Mouse (Mus musculus): ENCODE measurements at regions not wholly inside any gene's neighbourhood (a gene's known extent, or its start where the extent isn't known, plus 50 kb on each side); places are given as distances from the start of the nearest gene placed in this dataset.
"Not testable (repeated sequence)": the region's sequence is repeated elsewhere in the genome, so short reads cannot be mapped to it uniquely, and the experiment has no call there.

DNA sequence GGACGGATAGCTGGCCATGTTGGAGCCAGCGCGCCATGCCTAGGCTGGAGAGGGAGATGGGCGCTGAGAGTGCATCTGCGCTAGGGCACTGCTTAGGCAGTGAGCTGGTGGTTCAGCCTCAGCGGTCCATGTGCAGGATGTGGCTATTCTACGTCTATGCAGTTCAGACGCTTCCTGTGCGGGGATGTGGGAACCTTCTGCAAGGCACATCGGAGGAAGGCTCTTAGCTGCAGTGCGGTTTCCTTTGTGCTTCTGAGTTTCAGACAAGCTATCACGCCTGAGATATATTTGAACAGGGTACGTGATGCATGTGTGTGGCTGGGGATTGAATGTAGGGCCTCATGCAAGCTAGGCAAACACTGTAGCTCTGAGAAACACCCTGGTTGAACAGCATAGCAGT, 54.4 kb upstream of the Lrpprc start:
- peak; percentile 83 to 87 for DNase-seq (ENCODE audit: low read depth in 2 of 2, low spot score in 2 of 2)

DNA sequence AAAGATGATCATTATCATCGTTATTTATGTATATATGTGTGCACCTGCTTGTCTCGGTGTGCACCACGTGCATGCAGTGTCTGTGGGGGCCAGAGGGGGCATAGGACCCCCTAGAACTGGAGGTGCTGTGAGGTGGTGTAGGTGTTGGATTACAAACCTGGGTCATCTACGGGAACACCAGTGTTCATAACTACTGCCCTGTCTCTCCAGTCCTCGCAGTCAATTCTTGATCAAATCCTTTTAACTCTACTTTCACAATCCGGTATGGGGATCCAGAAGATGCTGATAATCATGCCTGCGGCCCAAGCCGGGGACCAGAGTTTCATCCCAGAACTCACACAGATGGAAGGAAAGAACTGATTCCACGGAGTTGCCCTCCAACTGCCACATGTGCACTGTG, 55.6 kb upstream of the Lrpprc start:
- DNase-seq (ENCODE audit: low read depth in 2 of 2, low spot score in 2 of 2): no peak

DNA sequence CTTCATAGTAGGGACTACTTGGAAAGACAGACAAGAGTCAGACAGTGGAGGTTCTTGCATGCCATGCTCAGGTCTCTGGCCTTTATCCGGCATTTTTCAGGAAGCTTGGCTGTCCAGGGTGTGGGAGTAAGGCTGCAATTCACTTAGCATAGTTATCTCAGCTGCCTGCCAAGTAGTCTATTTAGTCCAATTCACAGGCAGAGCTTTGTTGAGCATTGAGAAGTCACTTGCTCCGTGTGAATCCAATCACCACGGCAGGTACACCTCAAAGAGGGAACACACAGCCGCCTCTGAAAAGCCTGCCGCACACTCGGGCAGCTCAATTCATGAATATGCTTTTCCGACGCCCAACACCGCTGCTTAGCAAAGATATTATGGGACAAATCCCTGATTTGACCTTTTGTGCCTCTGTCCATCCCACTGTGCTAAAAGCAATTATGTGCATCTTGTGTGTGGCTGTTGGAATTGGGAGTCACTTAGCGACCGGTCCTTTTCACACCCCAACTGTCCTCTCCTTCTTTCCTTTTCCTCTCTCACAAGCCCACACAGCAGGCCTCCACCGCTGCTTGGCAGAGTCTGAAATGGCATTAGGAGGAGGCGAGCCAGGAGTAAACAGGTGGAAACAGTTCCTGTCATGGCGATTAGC, 57.9 kb upstream of the Lrpprc start:
- no peak for DNase-seq (ENCODE audit: low read depth in 2 of 2, low spot score in 2 of 2)

DNA sequence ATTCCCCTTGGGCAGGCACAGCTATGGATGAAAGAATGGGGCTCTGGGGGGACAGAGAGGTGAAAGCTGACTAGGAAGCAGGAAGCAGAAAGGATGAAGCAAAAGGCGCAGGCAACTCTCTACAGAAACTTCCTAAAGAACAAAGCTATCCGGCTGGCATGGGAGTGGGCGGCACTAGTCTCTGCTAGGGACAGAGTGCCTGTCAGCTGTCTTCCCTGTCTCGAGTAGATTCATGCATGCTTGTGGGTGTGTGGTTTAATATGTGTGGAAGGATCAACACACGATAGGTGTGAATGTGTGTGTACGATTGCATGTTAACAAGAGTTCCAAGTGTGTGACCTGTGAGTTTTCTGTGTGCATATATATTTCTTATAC, 58.4 kb upstream of the Lrpprc start:
- no peak for DNase-seq (ENCODE audit: low read depth in 2 of 2, low spot score in 2 of 2)

DNA sequence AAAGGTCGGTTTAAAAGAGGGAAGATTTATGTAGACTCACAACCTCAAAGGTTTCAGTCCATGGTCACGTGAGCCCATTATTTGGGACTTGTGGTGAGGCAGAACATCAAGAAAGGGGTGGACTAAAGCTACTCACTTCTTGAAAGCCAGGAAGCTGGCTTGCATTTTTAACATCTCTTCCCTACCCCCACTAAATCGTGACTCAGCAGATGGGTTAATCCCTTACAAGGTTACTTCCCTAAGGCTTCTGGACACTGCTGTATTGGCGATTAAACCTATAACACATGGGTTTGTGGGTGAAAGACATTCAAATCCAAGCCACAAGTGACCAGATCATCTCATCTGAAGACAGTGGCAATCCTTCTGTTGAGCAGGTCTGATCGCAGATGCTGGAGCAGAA, 59.9 kb upstream of the Lrpprc start:
- DNase-seq (ENCODE audit: low read depth in 2 of 2, low spot score in 2 of 2): no peak

DNA sequence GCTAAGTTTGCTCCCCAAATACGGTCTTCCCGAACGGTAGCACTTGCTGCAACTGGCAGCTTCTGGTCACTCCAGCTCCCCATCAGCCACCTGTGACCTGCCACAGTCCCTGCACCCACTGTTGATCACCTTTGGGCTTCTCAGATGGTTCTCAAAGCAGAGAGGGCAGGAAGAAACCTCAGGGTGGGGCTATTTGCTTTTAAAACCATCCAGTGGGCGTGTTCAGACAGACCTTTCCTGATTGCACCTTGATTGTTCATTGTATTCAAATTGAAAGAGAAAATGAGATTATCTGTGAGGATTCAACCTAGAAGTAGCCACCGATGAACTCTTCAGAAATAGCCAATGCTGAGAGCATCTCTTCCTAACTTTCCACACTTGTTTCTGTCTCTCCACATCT, 60.3 kb upstream of the Lrpprc start:
- DNase-seq (ENCODE audit: low read depth in 2 of 2, low spot score in 2 of 2): no peak

DNA sequence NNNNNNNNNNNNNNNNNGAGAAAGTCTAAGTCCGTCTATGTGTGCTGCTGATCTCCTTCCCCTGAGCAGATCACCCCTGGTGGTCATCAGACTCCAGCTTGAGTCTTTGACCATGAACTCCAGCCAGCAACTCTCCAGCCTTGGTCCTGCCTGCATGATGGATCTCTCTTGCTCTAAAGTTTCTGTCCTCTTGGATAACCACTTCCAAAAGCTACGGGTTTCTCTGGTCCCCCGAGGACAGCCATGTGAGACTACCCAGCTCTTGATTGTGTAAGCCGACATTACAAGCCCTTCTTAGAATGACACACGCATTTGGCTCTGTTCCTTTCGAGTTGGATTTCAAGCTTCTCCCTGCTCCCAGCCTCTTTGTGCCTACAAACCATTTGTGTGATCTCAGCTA, 66.4 kb upstream of the Lrpprc start:
- no peak for DNase-seq (ENCODE audit: low read depth in 2 of 2, low spot score in 2 of 2)

DNA sequence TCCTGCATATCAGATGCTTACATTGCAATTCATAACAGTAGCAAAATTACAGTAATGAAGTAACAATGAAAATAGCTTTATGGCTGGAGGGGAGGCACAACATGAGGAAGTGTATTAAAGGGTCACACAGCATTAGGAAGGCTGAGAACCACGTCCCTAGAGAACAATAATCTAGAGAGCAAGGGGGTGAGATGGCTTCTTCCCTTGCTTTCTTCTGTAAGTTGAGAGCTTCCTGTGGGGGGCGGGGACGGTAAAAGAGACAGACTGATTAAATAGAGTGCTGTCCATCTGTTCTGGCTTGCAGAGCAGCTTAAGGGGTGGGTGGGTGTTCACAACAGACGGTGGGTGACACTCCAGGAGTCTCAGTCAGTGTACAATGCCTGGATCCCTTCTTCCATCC, 68.2 kb upstream of the Lrpprc start:
- peak in 1 of 2 experiments; percentile 27 for DNase-seq (ENCODE audit: low read depth in 2 of 2, low spot score in 2 of 2)

DNA sequence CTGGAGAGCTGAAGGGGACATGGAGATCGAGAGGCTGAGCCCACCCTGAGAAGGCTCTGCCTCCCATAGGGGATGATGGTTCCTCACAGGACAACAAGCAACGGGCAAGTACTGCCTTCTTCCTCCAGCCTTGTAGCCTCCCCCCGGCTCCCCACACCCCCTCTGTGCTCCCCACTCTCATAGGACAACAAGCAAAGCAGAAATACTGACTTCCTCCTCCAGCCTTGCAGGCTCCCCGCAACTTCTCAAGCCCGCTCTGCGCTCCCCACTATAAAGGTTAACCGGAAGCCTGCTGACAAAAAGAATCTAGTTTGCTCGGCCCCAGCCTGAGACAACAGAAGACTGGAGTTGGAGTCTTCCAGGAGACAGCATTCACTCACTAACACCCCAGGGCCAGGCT, 69.3 kb upstream of the Lrpprc start:
- DNase-seq (ENCODE audit: low read depth in 2 of 2, low spot score in 2 of 2): peak; percentile 29 to 53

DNA sequence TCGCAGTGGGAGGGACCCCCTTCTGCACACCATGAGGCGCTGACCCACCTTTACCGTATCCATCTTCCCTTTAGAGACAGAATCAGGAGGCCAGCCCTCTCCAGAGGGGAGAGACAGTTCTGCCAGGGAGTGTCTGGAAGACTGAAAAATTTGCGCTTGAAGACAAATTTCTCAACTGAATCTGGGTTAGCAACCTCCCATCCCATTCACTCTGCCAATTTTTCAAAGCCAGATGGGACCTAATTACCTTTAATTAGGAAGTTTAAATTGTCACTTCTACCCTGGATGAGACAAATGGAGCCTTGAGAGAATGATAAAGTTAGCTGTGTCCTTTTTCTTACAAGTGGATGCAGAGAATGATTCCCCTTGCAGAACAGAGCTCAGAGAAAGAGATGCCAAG, 70.2 kb upstream of the Lrpprc start:
- DNase-seq (ENCODE audit: low read depth in 2 of 2, low spot score in 2 of 2): no peak

DNA sequence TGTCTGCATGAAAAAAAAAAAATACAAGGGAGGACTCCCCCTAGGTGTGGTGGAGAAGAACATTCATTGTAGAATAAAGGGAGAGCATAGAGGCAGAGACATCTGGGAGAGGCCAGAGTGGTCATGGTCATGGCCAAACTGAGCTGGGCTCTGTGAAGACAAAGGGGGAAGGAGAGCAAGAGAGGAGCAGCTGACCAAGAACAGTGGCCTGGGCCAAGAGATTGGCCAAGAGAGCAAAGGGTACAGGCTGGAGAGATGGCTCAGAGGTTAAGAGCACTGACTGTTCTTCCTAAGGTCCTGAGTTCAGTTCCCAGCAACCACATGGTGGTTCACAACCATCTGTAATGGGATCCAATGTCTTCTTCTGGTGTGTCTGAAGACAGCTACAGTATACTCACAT, 73.6 kb upstream of the Lrpprc start:
- not testable (repeated sequence) for DNase-seq (ENCODE audit: low read depth in 2 of 2, low spot score in 2 of 2)

DNA sequence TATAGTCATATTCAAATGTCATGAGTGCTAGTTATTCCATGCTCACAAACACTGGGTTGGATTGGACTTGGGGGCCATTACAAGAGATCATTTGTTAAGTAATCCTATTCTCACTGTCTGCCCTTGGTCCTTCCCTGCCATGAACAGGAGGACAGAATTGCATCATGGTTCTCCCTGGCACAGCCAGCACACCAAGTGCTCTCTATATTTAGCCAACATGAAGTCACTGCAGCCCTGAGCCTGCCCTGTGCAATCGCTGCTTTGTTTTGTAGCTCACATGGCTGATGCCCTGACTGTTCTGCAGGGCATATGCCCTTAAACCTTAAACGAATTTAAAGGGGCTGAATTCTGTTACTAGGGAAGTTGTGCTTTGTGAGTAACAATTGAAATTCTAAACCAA, 74.6 kb upstream of the Lrpprc start:
- DNase-seq (ENCODE audit: low read depth in 2 of 2, low spot score in 2 of 2): no peak

DNA sequence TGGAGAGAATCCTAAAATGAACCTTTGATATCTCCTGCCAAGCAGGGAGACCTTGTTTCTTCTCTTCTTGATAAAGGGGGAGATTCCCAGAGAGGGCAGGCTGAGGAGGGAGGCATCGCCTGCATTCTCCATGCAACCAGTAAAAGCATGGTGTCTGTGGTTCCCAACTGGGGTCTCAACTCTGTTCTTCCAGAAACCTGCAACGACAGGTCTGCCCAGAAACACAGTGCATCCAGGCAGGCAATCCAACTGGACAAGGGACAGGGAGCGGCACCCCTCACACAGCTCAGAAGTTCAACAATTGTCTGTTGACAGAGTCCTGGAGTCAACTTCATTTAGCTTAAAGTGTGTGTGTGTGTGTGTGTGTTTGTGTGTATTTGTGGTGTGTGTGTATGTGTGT, 75.0 kb upstream of the Lrpprc start:
- no peak for DNase-seq (ENCODE audit: low read depth in 2 of 2, low spot score in 2 of 2)

DNA sequence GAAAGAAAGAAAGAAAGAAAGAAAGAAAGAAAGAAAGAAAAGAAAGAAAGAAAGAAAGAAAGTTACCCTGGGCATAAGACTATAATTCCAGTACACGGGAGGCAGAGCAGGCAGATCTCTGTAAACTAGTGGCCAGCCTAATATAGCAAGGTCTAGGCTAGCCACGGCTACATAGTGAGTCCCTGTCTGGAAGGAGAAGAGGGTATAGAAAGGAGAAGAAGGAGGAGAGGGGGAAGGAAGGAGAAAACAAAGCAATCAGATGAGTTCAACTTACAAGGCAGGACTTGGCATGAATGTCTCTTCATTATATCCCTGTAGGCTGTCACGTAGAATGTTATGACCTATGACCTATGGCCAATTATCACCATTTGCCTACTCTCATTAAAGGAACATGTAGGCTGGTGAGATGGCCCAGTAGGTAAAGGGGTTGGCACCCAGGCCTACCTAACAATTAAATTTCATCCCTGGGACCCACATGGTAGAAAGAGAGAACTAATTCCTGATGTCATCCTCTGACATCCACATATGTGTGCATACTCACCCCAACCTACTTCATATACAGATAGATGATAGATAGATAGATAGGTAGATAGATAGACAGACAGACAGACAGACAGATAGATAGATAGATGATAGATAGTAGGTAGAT, 78.6 kb upstream of the Lrpprc start:
- DNase-seq (ENCODE audit: low read depth in 2 of 2, low spot score in 2 of 2): no peak

DNA sequence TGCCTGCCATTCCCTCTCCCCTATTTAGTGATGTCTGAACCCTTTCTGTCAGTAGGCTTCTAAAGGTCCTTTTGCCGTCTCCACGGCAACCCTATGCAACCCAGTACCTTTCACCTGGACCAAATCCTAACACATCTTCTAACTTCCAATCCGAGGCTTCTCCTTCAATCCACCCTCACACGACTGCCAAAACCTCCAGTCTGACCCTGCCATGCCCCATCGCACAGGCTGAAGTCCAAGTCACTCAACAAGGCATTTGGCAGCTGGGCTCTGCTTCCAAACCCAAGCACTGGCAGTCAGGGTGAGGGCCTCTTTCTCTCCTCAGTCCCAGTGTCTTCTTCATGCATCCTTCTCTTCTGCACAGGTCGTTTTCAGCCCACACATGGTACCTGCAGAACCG, 83.0 kb upstream of the Lrpprc start:
- DNase-seq (ENCODE audit: low read depth in 2 of 2, low spot score in 2 of 2): no peak

DNA sequence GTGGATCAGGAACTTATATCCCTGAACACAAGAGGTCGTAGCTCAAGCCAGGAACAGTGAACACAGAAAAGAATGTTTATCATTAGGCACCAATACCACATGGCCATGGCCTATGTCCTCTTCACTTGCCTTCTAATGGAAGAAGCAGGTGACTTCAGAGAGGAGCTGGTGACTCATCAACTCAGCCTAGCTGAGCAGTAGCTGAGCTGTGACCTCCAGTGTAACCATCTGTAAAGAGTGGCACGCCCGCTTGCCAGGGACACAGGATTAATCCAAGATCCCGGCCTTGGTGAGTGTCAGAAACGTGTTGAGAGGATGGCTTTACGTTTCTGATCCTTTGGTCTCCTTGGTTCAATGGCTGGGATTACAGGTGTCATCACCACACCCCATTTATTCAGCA, 82.0 kb upstream of the Ppm1b start:
- no peak for DNase-seq (ENCODE audit: low read depth in 2 of 2, low spot score in 2 of 2)

DNA sequence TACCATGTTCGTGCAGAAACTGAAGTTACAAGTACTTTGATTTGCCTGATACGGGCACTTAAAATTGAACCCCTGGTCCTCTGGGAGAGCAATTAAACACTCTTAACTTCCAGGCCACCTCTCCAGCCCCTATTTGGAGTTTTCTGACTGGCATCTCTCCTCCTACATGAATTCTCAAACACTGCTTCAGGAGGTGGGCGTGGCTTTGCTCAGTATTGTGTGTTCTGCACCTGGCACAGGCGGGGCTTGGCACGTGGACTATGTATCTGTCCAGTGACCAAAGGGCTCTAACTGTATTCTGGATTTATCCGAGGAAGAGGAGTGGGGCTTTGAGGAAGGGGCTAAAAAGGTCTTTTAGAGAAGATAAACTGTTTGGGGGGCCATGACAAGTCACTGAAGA, 81.5 kb upstream of the Ppm1b start:
- DNase-seq (ENCODE audit: low read depth in 2 of 2, low spot score in 2 of 2): no peak

DNA sequence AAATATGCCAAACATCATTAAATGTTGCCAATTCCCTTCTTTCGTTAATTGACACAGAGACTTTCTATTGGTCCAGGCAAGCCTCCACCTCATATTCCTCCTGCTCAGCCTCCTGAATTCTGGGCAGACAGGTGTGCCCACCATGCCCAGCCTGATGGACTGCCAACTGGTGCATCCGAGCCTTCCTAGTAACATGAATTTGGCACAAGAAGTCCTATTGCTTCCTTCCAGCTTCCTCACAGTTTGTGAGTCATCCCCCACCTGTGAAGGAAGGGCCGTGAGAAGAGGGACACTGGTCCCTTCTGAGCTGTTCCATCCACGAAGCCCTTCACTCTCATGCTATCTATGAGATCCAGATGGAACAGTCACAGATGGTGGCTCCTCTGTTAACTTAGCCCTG, 80.5 kb upstream of the Ppm1b start:
- no peak for DNase-seq (ENCODE audit: low read depth in 2 of 2, low spot score in 2 of 2)

DNA sequence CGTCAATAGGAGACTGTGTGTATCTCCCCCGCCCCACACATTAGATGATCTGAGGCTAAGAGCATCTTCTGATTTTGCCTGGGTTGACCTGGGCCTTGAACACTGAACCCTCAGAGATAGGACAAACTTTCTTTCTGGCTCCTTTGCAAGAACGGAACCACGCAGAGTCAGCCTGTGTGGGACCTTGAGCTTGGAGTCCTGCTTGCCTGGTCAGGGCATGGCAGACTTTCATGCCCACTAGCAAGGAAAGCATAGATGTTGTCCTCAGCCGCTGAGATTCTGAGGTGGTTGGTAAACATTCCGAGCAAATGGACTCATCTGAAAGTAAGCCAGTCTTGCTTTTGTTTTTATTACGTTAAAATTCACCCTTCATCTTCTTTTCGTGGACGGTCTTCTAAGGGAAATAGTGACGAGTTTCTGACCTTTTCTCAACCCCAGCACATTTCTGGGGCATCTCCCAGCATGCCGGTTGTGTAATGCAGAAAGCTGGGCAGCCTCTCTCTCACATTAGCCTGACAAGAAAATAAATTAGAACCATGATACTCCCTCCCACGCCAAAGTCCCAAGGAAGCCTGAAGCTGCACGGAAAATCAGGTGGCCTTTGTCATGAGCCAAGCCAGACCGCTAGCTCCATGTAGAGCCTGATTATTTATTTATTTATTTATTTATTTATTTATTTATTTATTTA, 79.2 kb upstream of the Ppm1b start:
- DNase-seq (ENCODE audit: low read depth in 2 of 2, low spot score in 2 of 2): no peak

DNA sequence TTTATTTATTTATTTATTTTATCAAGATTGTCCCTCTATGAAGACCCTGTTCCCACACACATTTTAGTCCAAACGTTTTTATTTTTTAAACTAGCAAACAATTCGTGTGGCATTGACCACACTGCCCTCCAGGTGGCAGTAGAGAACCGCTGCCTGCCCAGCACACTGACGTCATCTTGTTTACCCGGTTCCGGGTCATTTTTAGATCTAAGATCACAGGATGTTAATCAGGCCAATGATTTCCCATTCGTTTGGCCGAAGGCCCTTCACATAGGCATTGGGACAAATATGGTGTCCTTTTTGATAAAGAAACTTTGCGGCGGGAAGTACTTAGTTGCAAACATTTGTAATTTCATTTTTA, 78.7 kb upstream of the Ppm1b start:
- DNase-seq (ENCODE audit: low read depth in 2 of 2, low spot score in 2 of 2): peak; percentile 63 to 73

DNA sequence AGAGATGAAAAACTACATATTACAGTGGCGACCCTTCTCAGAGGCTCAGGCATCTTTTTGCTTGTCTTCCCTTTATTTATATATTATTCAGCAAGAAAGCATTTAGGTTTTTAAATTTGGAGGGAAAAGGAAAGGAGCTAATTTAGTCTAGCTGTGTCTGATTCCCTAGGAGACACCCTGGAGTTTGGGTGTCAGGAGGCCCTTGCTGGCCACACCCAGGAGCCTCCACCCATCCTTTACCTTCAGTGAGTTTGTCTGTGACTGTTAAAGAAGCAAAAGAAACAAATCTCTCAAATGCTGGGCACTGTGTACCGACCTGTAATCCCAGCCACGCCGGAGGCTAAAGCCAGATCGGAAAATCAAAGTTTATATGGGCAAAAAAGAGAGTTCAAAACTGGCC, 78.2 kb upstream of the Ppm1b start:
- DNase-seq (ENCODE audit: low read depth in 2 of 2, low spot score in 2 of 2): no peak

DNA sequence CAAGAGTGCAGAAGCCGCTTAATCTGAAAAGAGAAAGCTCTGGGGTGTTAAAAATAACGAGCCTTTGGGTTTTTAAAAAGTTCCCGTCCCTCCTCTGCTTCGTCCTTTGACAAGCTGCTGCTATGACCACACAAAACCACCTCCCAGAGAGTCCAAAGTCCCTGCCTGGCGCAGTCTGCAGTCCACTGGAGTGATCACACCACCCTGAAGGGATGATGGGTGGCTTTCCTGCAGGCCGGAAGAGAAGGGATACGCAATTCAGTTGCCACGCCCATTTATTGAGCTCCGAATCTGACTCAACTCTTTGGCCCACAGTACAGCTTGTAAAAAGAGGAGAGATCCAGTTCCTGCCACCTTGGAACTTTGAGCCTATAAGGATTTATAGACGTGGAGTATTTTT, 77.4 kb upstream of the Ppm1b start:
- no peak for DNase-seq (ENCODE audit: low read depth in 2 of 2, low spot score in 2 of 2)

DNA sequence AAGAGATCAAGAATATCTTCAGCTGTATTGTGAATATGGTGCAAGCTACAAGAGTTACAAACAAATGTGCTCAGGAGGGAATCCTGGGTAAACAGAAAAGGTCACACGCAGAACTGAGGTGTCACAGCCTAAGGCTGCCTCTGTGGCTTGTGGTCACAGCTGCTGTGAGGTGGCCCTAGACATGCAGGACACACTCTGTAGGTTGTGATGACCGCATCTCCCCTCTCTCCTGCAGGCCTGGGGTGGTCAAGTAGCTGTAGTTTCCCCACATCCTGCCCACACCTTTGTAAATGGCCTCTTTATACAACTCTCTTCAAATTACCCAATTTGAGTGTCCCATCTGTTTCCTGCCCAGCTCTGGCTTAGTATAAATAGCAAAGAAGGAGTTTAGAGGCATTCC, 75.6 kb upstream of the Ppm1b start:
- no peak for DNase-seq (ENCODE audit: low read depth in 2 of 2, low spot score in 2 of 2)
